Mouse (Mus musculus) testis, adult 2 months (tissue): ENCODE data around the gene Fam89a. TPM values are rescaled to one million over a fixed set of nuclear protein-coding genes. Genes with fewer than 3 reads are reported as not detected.

Experiments used
- H3K27ac ChIP-seq: fragments of 200-500 bp; 2 replicates; pipeline ENCODE4 v1.5.1; 2012; ENCODE audit warnings: low read depth, low read length; ENCODE audit not compliant: control insufficient read depth, insufficient read depth
- H3K27me3 ChIP-seq: fragments of 200-500 bp; 2 replicates; pipeline ENCODE4 v1.6.1; 2012; ENCODE audit warnings: mild to moderate bottlenecking, low read length, moderate library complexity; ENCODE audit not compliant: control insufficient read depth, insufficient read depth
- H3K36me3 ChIP-seq: fragments of 200-500 bp; 2 replicates; pipeline ENCODE4 v1.6.1; 2012; ENCODE audit warnings: mild to moderate bottlenecking, low read length; ENCODE audit not compliant: control insufficient read depth, insufficient read depth
- H3K4me1 ChIP-seq: fragments of 200-500 bp; 2 replicates; pipeline ENCODE4 v1.6.1; 2012; ENCODE audit warnings: low read length; ENCODE audit not compliant: control insufficient read depth, insufficient read depth
- H3K4me3 ChIP-seq: fragments of 200-500 bp; 2 replicates; pipeline ENCODE4 v1.5.1; 2012; ENCODE audit warnings: low read depth, mild to moderate bottlenecking, low read length, moderate library complexity, mixed read lengths; ENCODE audit not compliant: control insufficient read depth
- CTCF ChIP-seq: fragments of 200-500 bp; IDR thresholded peaks from 2 replicates; pipeline ENCODE4 v1.5.1; 2012; ENCODE audit warnings: low read depth, mild to moderate bottlenecking, inconsistent platforms, low read length, moderate library complexity; ENCODE audit not compliant: control insufficient read depth, insufficient read depth, insufficient replicate concordance
- POLR2A ChIP-seq: fragments of 200-500 bp; IDR thresholded peaks from 2 replicates; pipeline ENCODE4 v1.6.1; 2012; ENCODE audit warnings: low read depth, mild to moderate bottlenecking, inconsistent platforms, low read length, moderate library complexity; ENCODE audit not compliant: control insufficient read depth
- polyA plus RNA-seq: library from polyadenylated mRNA; depleted of rRNA; stranded (reverse); fragments of >200 nt; gene quantifications from 2 replicates; pipeline ENCODE4 v1.2.3, GENCODE M21; 2012; rRNA removed

Gene Fam89a
- polyA plus RNA-seq, 1 experiment = 11.2 TPM

- Histone ChIP-seq H3K4me3 (no peak overlapping the region), H3K27ac (no peak overlapping the region), H3K27me3 (no peaks in the 10 kb centered on the region), H3K4me1 (no peaks in the 10 kb centered on the region), H3K36me3 (no peaks in the 10 kb centered on the region)
- no peak for TF ChIP-seq CTCF
These were observed 48.1 kb downstream of the Fam89a start for GRCm38 (mm10) chr8:124703526-124703925.

DNA sequence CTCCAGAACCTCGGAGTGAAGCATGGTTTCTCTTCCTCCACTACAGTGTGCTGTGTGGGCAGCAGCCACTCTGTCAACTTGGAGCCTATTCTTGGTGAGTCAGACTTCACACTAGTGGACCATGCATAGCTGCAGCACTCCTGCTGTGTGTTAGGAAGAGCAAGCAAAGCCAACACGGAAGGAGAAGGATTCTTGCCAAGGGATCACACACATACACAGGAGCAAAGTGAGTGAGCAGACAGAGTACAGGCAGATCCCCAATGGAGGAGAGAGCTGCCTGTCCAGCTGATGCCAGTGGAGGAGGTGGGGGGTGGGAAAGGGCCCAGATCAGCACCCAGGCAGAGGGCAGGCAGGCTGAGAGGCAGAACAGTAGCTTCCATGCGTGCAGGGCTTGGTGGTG is 49.4 kb downstream of the Fam89a start:
- Histone ChIP-seq H3K4me1 (no peaks in the 10 kb centered on the region), H3K27ac (no peak overlapping the region), H3K27me3 (no peaks in the 10 kb centered on the region), H3K4me3 (no peak overlapping the region), H3K36me3 (no peaks in the 10 kb centered on the region)
- no peak for TF ChIP-seq POLR2A

DNA sequence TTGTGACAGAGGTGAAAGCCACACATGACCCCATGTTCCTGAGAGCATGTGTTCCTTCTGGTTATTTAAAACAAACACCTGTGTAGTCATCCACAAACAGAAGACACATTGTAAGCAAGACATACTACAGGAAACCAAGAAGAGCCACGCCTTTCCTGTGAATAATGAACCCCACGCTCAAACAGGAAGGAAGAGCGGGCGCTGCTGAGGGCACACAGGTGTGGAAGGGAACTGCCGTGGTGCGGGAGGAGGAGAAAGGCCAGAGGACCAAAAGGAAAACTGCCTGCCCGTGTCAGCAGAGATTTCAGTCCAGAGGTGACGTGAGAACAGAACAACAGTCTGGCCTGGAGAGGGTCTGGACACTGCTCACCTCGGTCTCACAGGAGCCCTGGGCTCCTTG is 50.6 kb downstream of the Fam89a start:
- H3K27me3 ChIP-seq = no peaks in the 10 kb centered on the region
- TF ChIP-seq CTCF (no peak), POLR2A (no peak)
- no peaks in the 10 kb centered on the region for H3K4me1 ChIP-seq
- H3K4me3 ChIP-seq = no peak overlapping the region
- H3K27ac ChIP-seq = no peak overlapping the region
- no peaks in the 10 kb centered on the region for H3K36me3 ChIP-seq

- Histone ChIP-seq H3K4me3 (no peak overlapping the region), H3K4me1 (no peaks in the 10 kb centered on the region), H3K27ac (no peak overlapping the region), H3K27me3 (no peaks in the 10 kb centered on the region), H3K36me3 (no peaks in the 10 kb centered on the region)
- no peak for TF ChIP-seq CTCF
- no peak for TF ChIP-seq POLR2A
These were observed 51.4 kb downstream of the Fam89a start for GRCm38 (mm10) chr8:124700271-124700670.

GRCm38 (mm10) chr8:124695424-124696100 is 56.1 kb downstream of the Fam89a start:
- no peak overlapping the region for H3K4me3 ChIP-seq
- H3K27ac ChIP-seq = no peak overlapping the region
- H3K36me3 ChIP-seq = no peaks in the 10 kb centered on the region
- H3K27me3 ChIP-seq = no peaks in the 10 kb centered on the region
- H3K4me1 ChIP-seq = no peaks in the 10 kb centered on the region
- TF ChIP-seq POLR2A (no peak), CTCF (no peak)

DNA sequence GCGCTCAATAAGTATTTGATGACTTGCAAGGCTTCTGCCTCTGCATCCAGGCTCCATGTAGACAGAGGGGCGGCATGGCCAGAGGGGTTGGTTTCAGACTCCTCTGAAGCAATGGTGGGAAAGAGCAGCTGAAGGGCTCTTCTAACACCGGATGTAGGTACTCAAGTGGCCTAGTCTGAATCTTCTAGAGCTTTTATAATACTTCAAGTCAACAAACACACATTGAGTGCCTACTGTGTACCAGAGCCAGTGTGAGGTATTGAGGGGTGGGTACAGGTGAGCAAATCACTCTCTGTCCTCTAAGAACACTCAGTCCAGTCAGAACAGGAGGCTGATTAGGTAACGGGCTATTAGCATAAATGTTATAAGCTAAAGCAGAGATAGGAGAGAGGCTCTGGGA is 59.9 kb downstream of the Fam89a start:
- Histone ChIP-seq H3K27ac (no peak overlapping the region), H3K4me1 (no peaks in the 10 kb centered on the region), H3K36me3 (no peaks in the 10 kb centered on the region; the same call in 1 of the 2 replicates), H3K4me3 (no peak overlapping the region), H3K27me3 (no peaks in the 10 kb centered on the region)
- no peak for TF ChIP-seq POLR2A
- no peak for TF ChIP-seq CTCF

Other genes with a start within 250 kb of the Fam89a start
- 14.2 and 14.7 TPM in 2 replicates for gene Cog2, start 231.1 kb downstream of the Fam89a start, polyA plus RNA-seq
- 143 and 231 TPM in 2 replicates for gene Agt, start 182.1 kb downstream of the Fam89a start, polyA plus RNA-seq
- 0.58 and 0.75 TPM in 2 replicates for gene Capn9, start 175.7 kb downstream of the Fam89a start, polyA plus RNA-seq
- gene 2310022B05Rik, start 88.5 kb downstream of the Fam89a start, polyA plus RNA-seq = 15.9 and 17.3 TPM in 2 replicates
- gene Ttc13, start 29.8 kb downstream of the Fam89a start, polyA plus RNA-seq = 8.2 and 9.2 TPM in 2 replicates
- 13.5 and 14.9 TPM in 2 replicates for gene Arv1, start 29.7 kb downstream of the Fam89a start, polyA plus RNA-seq
- 0.43 and 0.49 TPM in 2 replicates for gene Trim67, start 41.3 kb upstream of the Fam89a start, polyA plus RNA-seq
- 256 and 262 TPM in 2 replicates for gene Gnpat, start 111.2 kb upstream of the Fam89a start, polyA plus RNA-seq
- 7.6 and 9.5 TPM in 2 replicates for gene 2810004N23Rik, start 111.3 kb upstream of the Fam89a start, polyA plus RNA-seq
- 13.1 and 13.8 TPM in 2 replicates for gene Exoc8, start 145.9 kb upstream of the Fam89a start, polyA plus RNA-seq
- gene Sprtn, start 146.1 kb upstream of the Fam89a start, polyA plus RNA-seq = 119 and 129 TPM in 2 replicates
- 3.8 and 4.2 TPM in 2 replicates for gene Egln1, start 197.5 kb upstream of the Fam89a start, polyA plus RNA-seq